Mouse (Mus musculus) heart, postnatal 0 days (tissue): ENCODE results near the gene Vmn2r86.

Source experiments
- CTCF ChIP-seq: IDR thresholded peaks from 2 replicates; pipeline ENCODE4 v1.5.1; 2016; ENCODE audit warnings: antibody characterized with exemption, control low read depth, low read depth
- EP300 ChIP-seq: IDR thresholded peaks from 2 replicates; pipeline ENCODE4 v1.6.1; 2016; ENCODE audit warnings: antibody characterized with exemption, low read depth

DNA sequence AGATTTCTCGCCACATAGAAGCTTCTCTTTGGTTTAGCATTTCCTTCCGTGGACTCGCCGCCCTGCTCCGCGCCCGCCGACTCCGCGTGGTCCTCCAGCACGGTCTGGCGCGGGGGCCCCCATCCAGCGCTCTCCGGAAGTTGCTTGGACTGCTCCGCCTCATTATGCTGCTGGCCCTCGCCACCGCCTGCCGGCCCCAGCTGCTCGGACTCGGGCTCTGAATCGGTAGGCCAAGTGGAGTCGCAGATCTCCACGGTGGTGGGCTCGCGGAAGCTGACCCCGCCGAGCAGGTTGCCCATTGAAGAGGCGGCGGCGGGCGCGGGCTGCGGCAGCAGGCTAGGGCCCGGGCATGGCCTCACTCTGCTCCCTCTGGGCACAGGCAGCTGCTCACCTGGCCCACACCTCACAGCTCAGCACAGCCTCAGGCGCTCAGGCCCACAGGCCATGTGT, 14.5 kb upstream of the Vmn2r86 start:
- TF ChIP-seq EP300 (no peak), CTCF (no peak)
